Mouse (Mus musculus) mouse embryonic stem cell (cell line): ENCODE measurements around the gene Dcakd.

Experiments used
- in situ Hi-C, 2 experiments: fragments of 300-500 bp; cut with MboI; formaldehyde crosslinking; loops; 1 replicate in 1 of 2; 3 replicates in 1 of 2; pipeline ENCODE4 v1.14.3; 2019 to 2020; ENCODE audit warnings: low sequenced_read_pairs in 2 of 2, low pct_unique_long_range_greater_than_20kb in 1 of 2, mixed read lengths in 1 of 2; ENCODE audit not compliant: unreplicated experiment in 1 of 2

The Dcakd gene

GRCm38 (mm10) chr11:103051249-103051691, 23.1 kb upstream of the Dcakd start:
- in situ Hi-C loops, result no loop called here

DNA sequence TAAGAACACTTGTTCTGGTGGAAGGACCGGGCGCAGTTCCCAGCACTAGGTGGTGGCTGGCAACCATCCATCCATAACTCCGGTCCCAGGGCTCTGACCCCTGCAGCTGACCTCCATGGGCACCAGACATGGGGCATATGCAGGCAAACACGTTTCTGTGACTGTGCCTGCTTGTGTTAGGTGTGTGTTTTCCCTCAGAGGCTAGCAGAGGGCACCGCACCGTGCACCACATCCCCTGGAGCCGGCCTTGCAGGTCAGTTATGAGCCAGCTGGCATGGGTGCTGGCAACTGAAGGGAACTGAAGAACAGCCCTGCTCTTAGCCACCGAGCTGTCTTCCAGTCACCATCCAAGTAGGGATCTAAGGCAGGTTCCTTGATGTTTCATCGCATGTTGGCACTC, 22.0 kb upstream of the Dcakd start:
- in situ Hi-C loops, result no loop called here

DNA sequence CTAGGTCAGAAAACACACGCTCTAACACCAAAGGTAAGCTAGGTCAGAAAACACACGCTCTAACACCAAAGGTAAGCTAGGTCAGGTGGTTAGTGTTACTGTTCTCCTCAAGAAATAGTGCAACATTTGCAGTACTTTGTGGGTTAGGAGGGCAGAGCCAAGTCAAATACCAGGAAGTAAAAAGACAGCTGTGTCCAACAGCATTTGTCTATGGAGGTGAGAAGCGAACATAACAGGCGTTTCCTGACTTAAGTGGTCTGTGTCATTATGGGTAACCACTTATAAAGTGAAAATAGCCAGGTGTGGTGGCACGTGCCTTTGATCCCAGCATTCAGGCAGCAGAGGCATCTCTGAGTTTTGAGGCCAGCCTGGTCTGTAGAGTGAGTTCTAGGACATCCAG, 21.5 kb upstream of the Dcakd start:
- in situ Hi-C loops, result no loop called here

DNA sequence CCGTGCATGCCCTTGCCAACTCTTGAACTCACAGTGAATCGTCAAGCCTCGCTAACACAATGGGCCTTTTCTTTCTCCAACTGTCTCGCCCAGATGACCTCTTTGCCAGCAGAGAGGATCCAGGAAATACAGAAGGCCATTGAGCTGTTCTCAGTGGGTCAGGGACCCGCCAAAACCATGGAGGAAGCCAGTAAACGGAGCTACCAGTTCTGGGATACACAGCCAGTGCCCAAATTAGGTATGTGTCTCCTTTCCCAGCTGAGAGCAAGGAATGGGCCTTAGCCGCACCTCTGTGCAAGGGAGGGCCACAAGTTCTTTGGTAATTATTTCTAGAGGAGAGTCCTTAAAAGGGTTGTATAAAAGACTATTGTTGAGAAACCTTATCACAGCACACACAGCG, 18.2 kb upstream of the Dcakd start:
- in situ Hi-C loops, result no loop called here

GRCm38 (mm10) chr11:103043982-103044381, 15.8 kb upstream of the Dcakd start:
- in situ Hi-C loops, result no loop called here

GRCm38 (mm10) chr11:103042828-103043227, 14.7 kb upstream of the Dcakd start:
- in situ Hi-C loops, result no loop called here

DNA sequence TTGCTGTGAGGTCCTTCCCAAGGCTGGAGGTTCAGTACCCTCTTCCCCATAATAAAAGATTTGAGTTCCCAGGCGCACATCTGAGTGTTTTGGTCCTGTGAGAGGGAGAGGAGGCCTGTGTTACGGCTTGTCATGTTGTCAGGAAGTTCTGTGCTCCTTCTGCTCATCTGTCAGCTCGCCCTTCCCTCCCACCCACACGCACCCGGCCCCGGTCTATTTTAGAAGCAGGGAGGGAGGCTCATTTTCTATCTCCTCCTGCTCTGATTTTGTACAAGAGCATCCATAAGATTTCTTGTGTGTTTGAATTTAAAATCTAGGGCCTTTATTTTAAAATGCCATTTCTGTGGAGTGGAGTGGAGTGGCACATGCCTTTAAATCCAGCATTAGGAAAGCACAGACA, 9.9 kb upstream of the Dcakd start:
- in situ Hi-C loops, result no loop called here

GRCm38 (mm10) chr11:103036881-103037465, 8.8 kb upstream of the Dcakd start:
- in situ Hi-C loops, result no loop called here

GRCm38 (mm10) chr11:103035007-103035406, 6.9 kb upstream of the Dcakd start:
- in situ Hi-C loops, result no loop called here

DNA sequence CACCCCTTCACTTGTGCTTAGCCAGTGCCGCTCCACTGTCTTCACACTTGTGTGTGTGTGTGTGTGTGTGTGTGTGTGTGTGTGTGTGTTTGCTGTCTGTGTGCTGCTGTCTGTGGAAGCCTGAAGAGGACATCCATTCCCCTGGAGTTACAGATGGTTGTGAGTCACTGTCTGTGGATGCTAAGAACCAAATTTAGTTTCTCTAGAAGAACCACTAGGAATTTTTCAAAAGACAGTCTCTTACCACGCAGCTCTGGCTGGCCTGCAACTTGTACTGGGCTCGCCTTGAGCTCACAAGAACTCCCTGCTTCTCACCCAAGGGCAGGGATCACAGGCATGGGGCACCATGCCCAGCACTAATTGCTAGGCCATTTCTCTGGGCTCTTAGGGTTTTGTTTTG, 4.9 kb upstream of the Dcakd start:
- in situ Hi-C loops, result no loop called here

DNA sequence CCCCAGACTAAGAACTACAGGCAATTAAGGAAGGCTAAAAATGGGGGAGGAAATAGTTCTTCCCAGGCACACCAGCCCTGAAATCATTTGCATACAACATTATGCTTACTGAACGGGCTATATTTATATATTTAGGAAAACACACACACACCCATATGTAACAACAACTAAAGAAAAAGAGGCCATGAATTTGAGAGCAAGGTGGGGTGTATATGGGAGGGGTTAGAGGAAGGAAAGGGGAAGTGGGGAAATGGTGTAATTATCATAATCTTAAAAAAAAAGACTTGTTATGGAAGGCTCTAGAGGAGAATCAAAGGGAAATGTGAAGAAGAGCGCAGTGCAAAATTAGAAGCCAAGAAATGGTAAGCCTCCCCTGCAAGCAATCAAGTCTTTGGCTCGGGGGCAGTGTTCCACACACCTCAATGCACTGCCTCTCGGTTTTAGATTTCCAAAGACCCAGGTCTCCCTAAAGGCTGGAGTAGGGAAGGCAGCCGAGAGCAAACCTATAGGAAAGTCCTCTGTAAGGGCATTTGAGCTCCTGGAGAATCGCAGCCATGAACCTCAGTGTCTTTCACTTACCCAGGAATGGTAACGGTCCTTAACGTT, 460 bp downstream of the Dcakd start:
- in situ Hi-C loops, result no loop called here

GRCm38 (mm10) chr11:103026901-103027300, 1.2 kb downstream of the Dcakd start:
- in situ Hi-C loops, result no loop called here

- in situ Hi-C loops, result no loop called here
Observed at GRCm38 (mm10) chr11:103023974-103024373, 4.2 kb downstream of the Dcakd start.

GRCm38 (mm10) chr11:103020713-103021335, 7.3 kb downstream of the Dcakd start:
- in situ Hi-C loops, result no loop called here

DNA sequence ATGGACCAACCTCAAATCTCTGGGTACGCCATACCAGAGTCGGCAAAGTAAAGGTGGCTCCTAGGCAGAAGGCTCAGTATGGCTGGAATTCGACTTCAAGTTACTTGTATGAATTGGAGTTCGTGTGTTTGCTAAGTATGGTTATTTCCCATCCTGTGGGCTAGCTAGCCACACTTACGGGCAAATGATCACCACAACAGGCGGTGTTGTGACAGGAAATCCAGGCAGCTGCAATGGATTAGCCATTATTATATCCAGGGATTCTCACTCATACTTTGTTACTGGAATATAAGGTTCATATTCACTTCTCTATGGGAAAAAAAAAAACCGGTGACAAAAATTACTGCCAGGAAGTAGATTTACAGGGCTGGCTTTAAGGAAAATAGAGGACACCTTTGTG, 8.8 kb downstream of the Dcakd start:
- in situ Hi-C loops, result no loop called here

DNA sequence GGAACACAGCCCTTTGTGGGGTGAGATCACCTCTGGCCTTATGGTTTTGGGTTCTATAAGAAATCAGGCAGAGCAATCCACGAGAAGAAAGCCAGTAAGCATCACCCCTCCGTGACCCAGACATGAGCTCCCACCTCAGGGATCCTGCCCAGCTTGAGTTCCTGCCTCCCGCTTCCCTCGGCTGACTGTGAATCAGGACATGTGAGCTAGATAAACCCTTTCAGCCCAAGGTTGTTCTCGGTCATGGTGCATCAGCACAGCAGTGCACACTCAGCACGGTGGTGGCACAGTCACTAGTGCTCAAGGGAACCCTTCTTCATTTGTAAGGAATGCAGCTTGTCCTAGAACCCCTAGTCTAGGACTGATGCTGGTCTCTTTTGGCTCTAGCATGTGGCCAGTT, 9.3 kb downstream of the Dcakd start:
- in situ Hi-C loops, result no loop called here

- in situ Hi-C loops, result no loop called here
Observed at GRCm38 (mm10) chr11:103017661-103018060, 10.5 kb downstream of the Dcakd start.

DNA sequence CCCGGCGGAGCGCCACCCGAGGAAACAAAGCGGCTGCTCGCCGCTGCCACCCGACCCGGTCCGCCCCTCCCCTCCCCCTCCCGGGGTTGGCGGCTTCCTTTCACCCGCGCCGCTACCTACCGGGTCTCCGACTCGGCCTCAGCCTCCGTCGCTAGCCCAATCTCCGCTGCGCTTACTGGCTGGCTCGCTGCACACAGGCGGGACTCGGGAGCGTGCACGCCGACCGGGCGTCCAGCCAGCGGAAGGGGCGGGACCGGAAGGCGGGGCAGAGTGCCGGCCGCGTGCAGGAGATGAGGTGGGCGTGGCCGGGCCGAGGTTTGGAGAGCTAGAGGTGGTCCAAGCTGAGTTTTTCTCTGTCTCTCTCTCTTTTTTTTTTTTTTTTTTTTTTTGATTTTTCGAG, 11.2 kb downstream of the Dcakd start:
- in situ Hi-C loops, result no loop called here

- in situ Hi-C loops, result no loop called here
Observed at GRCm38 (mm10) chr11:103015881-103016825, 12.0 kb downstream of the Dcakd start.
